Mouse (Mus musculus) ES-Bruce4 (cell line): Measurements from ENCODE around the gene Yes1. TPM values are rescaled to one million over a fixed set of nuclear protein-coding genes. Genes with fewer than 3 reads are reported as not detected.

ENCODE experiments used
- H3K27ac ChIP-seq: 2 replicates; pipeline ENCODE4 v1.5.1; 2012; ENCODE audit warnings: low read length, inconsistent platforms; ENCODE audit not compliant: insufficient read depth
- H3K27me3 ChIP-seq: 2 replicates; pipeline ENCODE4 v1.6.1; 2012; ENCODE audit warnings: mild to moderate bottlenecking, low read length, inconsistent platforms; ENCODE audit not compliant: control insufficient read depth, poor library complexity, insufficient read depth, severe bottlenecking
- H3K36me3 ChIP-seq: 2 replicates; pipeline ENCODE4 v1.6.1; 2012; ENCODE audit warnings: inconsistent platforms, mild to moderate bottlenecking, low read length, moderate library complexity; ENCODE audit not compliant: control insufficient read depth, poor library complexity, insufficient read depth, severe bottlenecking
- H3K4me1 ChIP-seq: one replicate; pipeline ENCODE4 v1.8.1; 2011; ENCODE audit warnings: low read length; ENCODE audit not compliant: control insufficient read depth, insufficient read depth
- H3K4me3 ChIP-seq: 2 replicates; pipeline ENCODE4 v1.5.1; 2011; ENCODE audit warnings: low read depth, mild to moderate bottlenecking, low read length
- H3K9ac ChIP-seq: 2 replicates; pipeline ENCODE4 v1.6.1; 2012; ENCODE audit warnings: low read depth, mild to moderate bottlenecking, inconsistent platforms; ENCODE audit not compliant: poor library complexity, severe bottlenecking
- H3K9me3 ChIP-seq: replicated peaks from 2 replicates; pipeline ENCODE4 v1.6.1; 2012; ENCODE audit warnings: mild to moderate bottlenecking, low read length, inconsistent platforms; ENCODE audit not compliant: control insufficient read depth, poor library complexity, insufficient read depth, severe bottlenecking
- CTCF ChIP-seq: IDR thresholded peaks from one replicate; pipeline ENCODE4 v1.8.1; 2011; ENCODE audit warnings: low read depth, low read length
- EP300 ChIP-seq: IDR thresholded peaks from 2 replicates; pipeline ENCODE4 v1.6.1; 2011; ENCODE audit warnings: low read depth, low read length; ENCODE audit not compliant: insufficient read depth
- POLR2A ChIP-seq: IDR thresholded peaks from one replicate; pipeline ENCODE4 v1.8.1; 2011; ENCODE audit warnings: low read length; ENCODE audit not compliant: insufficient read depth
- polyA plus RNA-seq: library from polyadenylated mRNA; stranded (reverse); fragments of >200 nt; gene quantifications from 2 replicates; pipeline ENCODE4 v1.2.4, GENCODE M21; 2011; ENCODE audit warnings: low read depth; ENCODE audit not compliant: missing spikeins, insufficient read depth, insufficient read length

Yes1 gene
- polyA plus RNA-seq, 1 experiment: 65.5 TPM

DNA sequence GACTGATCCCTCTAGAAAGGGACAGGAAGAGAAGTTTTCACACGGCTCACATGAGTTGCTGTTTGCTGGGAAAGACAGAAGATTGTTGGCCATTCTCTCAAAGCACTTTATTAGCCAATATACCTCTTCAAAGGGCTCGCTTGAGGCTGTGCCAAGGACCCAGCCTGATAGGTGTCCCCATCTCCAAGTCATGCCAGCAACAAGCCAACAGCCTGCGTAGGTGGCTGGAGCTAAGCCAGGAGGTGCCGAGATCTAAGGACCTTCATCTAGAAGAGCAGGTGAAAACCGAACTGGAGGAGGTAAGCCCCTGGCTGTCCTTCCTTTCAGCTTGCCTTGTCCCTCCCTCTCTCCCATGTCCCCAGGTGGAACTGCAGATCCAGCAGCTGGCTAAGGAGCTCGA, 124.8 kb downstream of the Yes1 start:
- Histone ChIP-seq H3K4me3 (no peak overlapping the region), H3K36me3 (no peaks in the 10 kb centered on the region), H3K9me3 (no peaks in the 10 kb centered on the region), H3K27ac (no peak overlapping the region), H3K27me3 (no peaks in the 10 kb centered on the region), H3K4me1 (no peaks in the 10 kb centered on the region), H3K9ac (no peak overlapping the region)
- TF ChIP-seq POLR2A: no peak
- no peak for TF ChIP-seq CTCF
- TF ChIP-seq EP300: no peak

Other genes starting within 250 kb of the Yes1 start
- 498 and 501 TPM in 2 replicates for gene Ppp1cb, start 152.3 kb upstream of the Yes1 start, polyA plus RNA-seq
- gene Pisd, start 174.5 kb downstream of the Yes1 start, polyA plus RNA-seq: 59.0 and 65.7 TPM in 2 replicates
- gene Gm20671, start 215.9 kb downstream of the Yes1 start, polyA plus RNA-seq: not detected in 2 replicates
- gene Prr14l, start 243.1 kb downstream of the Yes1 start, polyA plus RNA-seq: 57.1 and 58.6 TPM in 2 replicates